Mouse (Mus musculus): Measurements from ENCODE around the gene Nr2c1.

DNA sequence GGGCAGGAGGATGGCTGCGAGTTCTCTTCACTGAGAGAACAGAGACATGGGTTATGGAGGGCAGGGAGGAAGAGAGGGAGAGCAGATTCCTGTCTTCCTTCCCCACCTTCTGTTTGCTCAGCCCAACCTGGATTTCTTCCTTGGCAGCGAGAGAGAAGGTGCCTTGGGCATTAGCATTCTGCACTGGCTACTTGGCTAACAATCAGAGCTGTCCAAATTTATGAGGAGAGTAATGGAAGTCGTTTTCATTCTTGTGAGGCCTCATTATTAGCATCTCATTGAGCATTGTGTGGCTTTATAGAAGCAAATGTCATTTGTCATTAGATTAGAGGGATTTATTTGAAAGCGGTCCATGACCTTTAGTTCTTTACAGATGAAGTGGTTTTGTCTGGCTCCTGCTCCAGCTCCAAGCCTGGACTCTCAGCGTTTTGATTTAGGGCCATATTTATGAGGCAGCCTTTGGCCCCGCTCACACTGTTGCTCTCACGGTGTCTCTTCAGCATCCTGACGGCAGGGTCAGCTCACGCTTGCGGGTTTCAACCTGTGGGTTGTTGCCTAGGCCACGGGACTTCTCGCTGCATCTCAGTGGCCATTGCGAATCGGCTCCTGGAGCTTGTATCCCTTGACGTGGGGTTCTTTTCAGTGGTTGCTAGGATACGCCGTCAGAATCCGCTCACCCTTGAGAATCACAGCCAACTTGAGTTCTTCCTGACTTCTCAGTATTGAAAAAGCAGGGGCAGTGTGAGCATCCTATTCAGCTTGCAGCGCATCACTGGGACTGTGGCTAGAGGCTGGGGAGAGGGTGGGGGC is 82.6 kb downstream of the Nr2c1 start:
- TF ChIP-seq CTCF (IDR thresholded peaks at IDR 0.05; ENCODE audit: extremely low read depth, insufficient read length, insufficient replicate concordance, low read depth, low read length) (no peak), POLR2A (IDR thresholded peaks at IDR 0.05; ENCODE audit: low read depth, low read length) (no peak)
